Mouse (Mus musculus): Measurements from ENCODE around the gene Mpp4.

- no peak for TF ChIP-seq CTCF (IDR thresholded peaks at IDR 0.05; ENCODE audit: control insufficient read depth, insufficient read depth, low read length)
- no peak for TF ChIP-seq POLR2A (IDR thresholded peaks at IDR 0.05; ENCODE audit: borderline replicate concordance, control insufficient read depth, low read depth, low read length)
Measured at GRCm38 (mm10) chr1:59157846-59158245, 5.3 kb downstream of the Mpp4 start.
